Mouse (Mus musculus) cerebellum, adult 2 months (tissue): ENCODE data around the gene Ocel1. TPM values are rescaled to one million over a fixed set of nuclear protein-coding genes. Genes with fewer than 3 reads are reported as not detected.
A peak's percentile ranks its signal among the peaks of the same experiment; 100 is the strongest.

ENCODE experiments used
- DNase-seq, 2 experiments: peaks; one replicate each; pipeline ENCODE4 v3.0.0; 2021
- H3K27ac ChIP-seq: fragments of 200-500 bp; 2 replicates; pipeline ENCODE4 v1.5.1; 2012; ENCODE audit warnings: low read length, control low read depth, inconsistent platforms; ENCODE audit not compliant: insufficient read depth
- H3K27me3 ChIP-seq: fragments of 200-500 bp; 2 replicates; pipeline ENCODE4 v1.6.1; 2012; ENCODE audit warnings: inconsistent platforms, mild to moderate bottlenecking, low read length, moderate library complexity; ENCODE audit not compliant: control insufficient read depth, insufficient read depth
- H3K4me1 ChIP-seq: fragments of 200-500 bp; 2 replicates; pipeline ENCODE4 v1.6.1; 2011; ENCODE audit warnings: low read length; ENCODE audit not compliant: control insufficient read depth, insufficient read depth
- H3K4me3 ChIP-seq: fragments of 200-500 bp; replicated peaks from 2 replicates; pipeline ENCODE3; 2011; ENCODE audit warnings: mild to moderate bottlenecking, low read depth, low read length, control low read depth; ENCODE audit not compliant: insufficient read depth
- CTCF ChIP-seq: fragments of 200-500 bp; IDR thresholded peaks from 2 replicates; pipeline ENCODE4 v1.5.1; 2011; ENCODE audit warnings: low read depth, mild to moderate bottlenecking, control low read depth, low read length, moderate library complexity, borderline replicate concordance; ENCODE audit not compliant: insufficient read depth
- POLR2A ChIP-seq: fragments of 200-500 bp; IDR thresholded peaks from 2 replicates; pipeline ENCODE4 v1.6.1; 2011; ENCODE audit warnings: low read length, control low read depth, borderline replicate concordance; ENCODE audit not compliant: insufficient read depth
- WGBS: fragments of 180-500 bp; shearing (Covaris S2); methylation state at CpG from one replicate; pipeline ENCODE4 v1.1.7; 2018; 5-methylcytosine and 5-hydroxymethylcytosine counted together
- polyA plus RNA-seq: library from polyadenylated mRNA; depleted of rRNA; stranded (reverse); fragments of >200 nt; gene quantifications from 2 replicates; pipeline ENCODE4 v1.2.3, GENCODE M21; 2012

Gene Ocel1
- polyA plus RNA-seq, 1 experiment: 7.3 TPM

- no peak overlapping the region for H3K27ac ChIP-seq
- TF ChIP-seq CTCF (no peak), POLR2A (no peak)
- WGBS: 88% methylated on average over 3 of the region's 3 CpGs
- H3K27me3 ChIP-seq: no peaks in the 10 kb centered on the region
- no peak overlapping the region for H3K4me3 ChIP-seq
- DNase-seq: no peak
- H3K4me1 ChIP-seq: no peaks in the 10 kb centered on the region
Measured at GRCm38 (mm10) chr8:71358026-71358425, 13.1 kb upstream of the Ocel1 start.

DNA sequence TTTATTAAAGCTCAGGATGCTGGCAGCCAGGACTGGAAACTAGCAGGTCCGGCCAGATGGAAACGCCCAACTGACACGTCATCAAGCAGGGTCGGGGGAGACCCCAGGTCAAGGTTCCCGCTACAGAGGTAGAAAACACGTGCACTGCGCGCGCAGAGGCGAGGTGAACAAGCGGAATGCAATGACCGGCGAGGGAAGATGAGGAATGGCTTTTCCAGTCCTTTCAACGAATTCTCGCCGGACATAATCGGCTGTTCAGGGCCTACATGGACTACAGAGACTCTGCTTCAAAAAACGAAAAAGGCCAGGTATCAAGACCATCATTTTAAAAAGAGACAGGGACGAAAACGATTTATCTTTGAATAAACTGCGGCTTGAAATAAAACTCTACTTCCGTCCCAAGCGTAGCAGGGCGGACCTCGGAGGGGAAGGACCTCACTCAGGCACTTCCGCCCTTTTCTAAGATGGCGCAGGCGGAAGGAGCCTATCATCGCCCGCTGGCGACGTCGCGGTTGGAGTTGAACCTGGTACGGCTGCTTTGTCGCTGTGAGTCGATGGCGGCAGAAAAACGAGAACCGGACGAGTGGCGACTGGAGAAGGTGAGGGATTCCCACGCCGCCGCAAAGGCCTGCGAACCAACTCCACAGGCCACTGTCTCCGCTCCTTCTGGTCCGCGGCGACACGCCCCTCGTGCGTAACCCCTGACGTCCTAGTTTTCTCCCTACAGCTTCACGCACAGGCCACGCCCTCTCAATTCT is 4.1 kb upstream of the Ocel1 start, which contains the start of gene Use1:
TSS of gene Use1 (plus strand) at position 78 of the 758 bp plus-strand sequence.
- peaks cover 5% of the 10 kb centered on the region; the same call in 1 of the 2 replicates for H3K4me1 ChIP-seq
- DNase-seq: peak; percentile 92 to 93
- no peak for TF ChIP-seq CTCF
- TF ChIP-seq POLR2A: peak; percentile 73; the same call in 1 of the 2 replicates
- under 1% methylated on average over 56 of the region's 56 CpGs for WGBS
- H3K27ac ChIP-seq: peak within 1 kb of the TSS; percentile 71
- H3K27me3 ChIP-seq: no peaks in the 10 kb centered on the region
- H3K4me3 ChIP-seq: peak within 1 kb of the TSS; percentile 60

GRCm38 (mm10) chr8:71367529-71368176 is 3.4 kb upstream of the Ocel1 start:
- Histone ChIP-seq H3K4me1 (peaks cover 5% of the 10 kb centered on the region; the same call in 1 of the 2 replicates), H3K27ac (peak overlapping the region; percentile 62), H3K4me3 (peak overlapping the region; percentile 60), H3K27me3 (no peaks in the 10 kb centered on the region)
- DNase-seq: peak in 1 of 2 experiments; percentile 50
- TF ChIP-seq CTCF (no peak), POLR2A (no peak)
- WGBS: 23% methylated on average over 17 of the region's 17 CpGs

DNA sequence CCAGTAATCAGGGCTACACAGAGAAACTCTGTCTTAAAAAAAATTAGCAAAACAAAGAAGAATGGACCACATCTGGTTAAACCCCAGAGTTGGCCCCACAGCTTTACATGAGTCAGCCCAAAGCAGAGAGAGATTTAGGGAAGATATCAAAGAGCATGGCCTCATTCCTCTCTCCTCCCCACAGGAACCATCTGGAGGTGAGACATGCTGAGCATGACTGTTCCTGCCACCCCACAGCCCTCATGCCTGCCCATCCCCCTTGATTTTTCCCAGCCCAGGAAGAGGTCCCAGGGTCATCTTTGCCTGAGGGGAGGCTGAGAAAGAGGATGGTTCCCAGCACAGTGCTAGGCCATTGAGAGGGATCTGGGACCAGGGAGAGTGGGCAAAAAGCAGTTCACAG is 2.7 kb upstream of the Ocel1 start:
- no peak for DNase-seq
- TF ChIP-seq POLR2A (no peak), CTCF (no peak)
- H3K4me3 ChIP-seq: no peak overlapping the region
- H3K27me3 ChIP-seq: no peaks in the 10 kb centered on the region
- no peak overlapping the region for H3K27ac ChIP-seq
- peaks cover 5% of the 10 kb centered on the region; the same call in 1 of the 2 replicates for H3K4me1 ChIP-seq

DNA sequence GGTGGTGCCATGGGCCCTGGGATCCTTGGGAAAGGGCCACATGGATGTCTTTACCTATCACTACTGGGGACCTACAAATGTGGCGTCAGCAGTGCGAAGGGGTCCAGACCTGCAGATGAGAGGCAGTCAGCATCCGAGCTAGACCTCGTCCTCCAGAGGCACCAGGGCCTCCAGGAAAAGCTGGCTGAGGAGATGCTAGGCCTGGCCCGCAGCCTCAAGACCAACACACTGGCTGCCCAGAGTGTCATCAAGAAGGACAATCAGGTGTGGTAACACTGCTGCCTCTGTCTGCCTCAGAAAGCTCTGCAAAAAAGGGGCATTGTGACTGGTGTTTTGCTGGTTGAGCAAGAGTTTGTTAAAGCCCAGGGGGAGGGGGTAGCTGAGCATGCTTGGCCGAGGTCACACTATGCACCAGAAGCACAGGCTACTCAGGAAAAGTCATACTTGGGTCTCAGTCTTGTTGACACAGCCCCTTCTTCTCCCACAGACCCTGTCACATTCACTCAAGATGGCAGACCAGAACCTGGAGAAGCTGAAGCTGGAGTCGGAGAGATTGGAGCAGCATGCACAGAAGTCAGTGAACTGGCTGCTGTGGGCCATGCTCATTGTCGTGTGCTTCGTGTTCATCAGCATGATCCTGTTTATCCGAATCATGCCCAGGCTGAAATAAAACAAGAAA is 1.9 kb upstream of the Ocel1 start:
- H3K27me3 ChIP-seq: no peaks in the 10 kb centered on the region
- WGBS: 89% methylated on average over 10 of the region's 10 CpGs
- TF ChIP-seq POLR2A (no peak), CTCF (no peak)
- H3K4me3 ChIP-seq: no peak overlapping the region
- no peak for DNase-seq
- no peak overlapping the region for H3K27ac ChIP-seq
- H3K4me1 ChIP-seq: peaks cover 5% of the 10 kb centered on the region; the same call in 1 of the 2 replicates

DNA sequence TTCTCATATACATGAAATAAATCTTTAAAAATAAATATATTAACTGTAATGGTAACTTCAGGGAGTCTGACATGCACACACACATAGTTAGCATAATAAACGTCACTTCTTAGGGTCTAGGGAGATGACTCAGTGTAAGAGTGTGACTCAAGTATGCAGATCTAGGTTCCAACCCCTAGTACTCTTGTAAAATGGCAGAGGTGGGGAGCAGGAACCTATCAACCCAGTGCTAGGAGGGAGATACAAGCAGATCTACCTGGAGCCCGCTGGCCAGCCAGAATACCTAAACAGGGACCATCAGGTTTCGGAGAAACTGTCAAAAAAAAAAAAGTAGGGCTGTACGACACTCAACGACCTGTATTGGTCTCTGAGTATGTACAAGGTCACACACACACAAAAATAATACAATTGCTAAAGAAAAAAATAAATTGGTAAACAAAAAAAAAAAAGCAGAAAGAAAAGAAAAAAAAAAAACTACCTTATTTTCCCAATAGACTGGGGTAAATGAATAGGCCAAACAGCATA is 325 bp upstream of the Ocel1 start:
- Histone ChIP-seq H3K27ac (peak overlapping the region; percentile 99; the same call in 1 of the 2 replicates), H3K4me1 (peaks cover 10% of the 10 kb centered on the region), H3K4me3 (peak overlapping the region; percentile 98), H3K27me3 (no peaks in the 10 kb centered on the region)
- peak in 1 of 2 experiments; percentile 37 for DNase-seq
- no peak for TF ChIP-seq POLR2A
- TF ChIP-seq CTCF: no peak
- 5% methylated on average over 5 of the region's 5 CpGs for WGBS

DNA sequence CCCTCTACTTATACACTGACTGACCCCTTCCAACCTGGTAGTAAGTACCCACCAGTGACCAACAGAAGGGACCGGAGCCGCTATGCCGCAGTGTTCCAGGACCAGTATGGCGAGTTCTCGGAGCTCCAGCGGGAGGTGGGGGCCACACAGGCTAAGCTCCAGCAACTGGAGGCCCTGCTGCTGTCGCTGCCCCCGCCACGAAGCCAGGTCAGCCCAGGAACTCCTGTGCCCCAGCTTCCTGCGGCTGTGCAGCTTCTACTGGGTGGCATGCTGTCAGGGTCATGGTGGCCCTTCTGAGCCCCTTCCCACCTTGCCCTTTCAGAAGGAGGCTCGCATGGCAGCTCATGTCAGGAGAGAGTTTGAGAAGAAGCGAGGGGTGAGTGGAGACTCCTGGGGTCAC is 1.3 kb downstream of the Ocel1 start:
- DNase-seq: peak; percentile 37 to 41
- no peak overlapping the region for H3K4me3 ChIP-seq
- H3K27me3 ChIP-seq: no peaks in the 10 kb centered on the region
- TF ChIP-seq CTCF (no peak), POLR2A (no peak)
- H3K4me1 ChIP-seq: peaks cover 22% of the 10 kb centered on the region
- H3K27ac ChIP-seq: no peak overlapping the region
- 77% methylated on average over 12 of the region's 12 CpGs for WGBS
